Mouse (Mus musculus) heart, adult 11 months (tissue): ENCODE measurements around the gene Hbb-y.
"Not testable (repeated sequence)": the region's sequence is repeated elsewhere in the genome, so short reads cannot be mapped to it uniquely, and the experiment has no call there.

Experiments used
- DNase-seq: peaks from one replicate; pipeline ENCODE4 v3.0.0; 2022

The Hbb-y gene

DNA sequence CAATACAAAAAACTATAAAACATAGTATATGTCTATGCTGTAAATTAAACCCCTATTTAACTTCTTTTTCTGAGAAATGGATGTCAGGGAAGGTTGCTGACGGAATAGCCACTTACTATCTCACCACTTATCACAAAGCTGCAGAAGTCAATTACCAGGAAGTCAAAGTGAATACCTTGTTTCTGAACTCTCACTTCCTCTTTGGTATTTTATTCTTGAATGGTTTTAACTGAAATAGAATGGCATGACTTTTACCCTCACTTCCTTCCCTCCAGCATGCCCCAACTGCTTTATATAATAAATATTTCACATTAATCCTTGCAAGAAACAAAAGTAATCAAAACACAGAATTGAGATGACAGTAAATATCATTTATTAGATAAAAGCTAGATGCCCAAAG, 40.8 kb downstream of the Hbb-y start:
- DNase-seq, result no peak

- no peak for DNase-seq
Observed at GRCm38 (mm10) chr7:103811223-103811845, 41.7 kb downstream of the Hbb-y start.

GRCm38 (mm10) chr7:103810746-103811145, 42.3 kb downstream of the Hbb-y start:
- DNase-seq, result no peak

DNA sequence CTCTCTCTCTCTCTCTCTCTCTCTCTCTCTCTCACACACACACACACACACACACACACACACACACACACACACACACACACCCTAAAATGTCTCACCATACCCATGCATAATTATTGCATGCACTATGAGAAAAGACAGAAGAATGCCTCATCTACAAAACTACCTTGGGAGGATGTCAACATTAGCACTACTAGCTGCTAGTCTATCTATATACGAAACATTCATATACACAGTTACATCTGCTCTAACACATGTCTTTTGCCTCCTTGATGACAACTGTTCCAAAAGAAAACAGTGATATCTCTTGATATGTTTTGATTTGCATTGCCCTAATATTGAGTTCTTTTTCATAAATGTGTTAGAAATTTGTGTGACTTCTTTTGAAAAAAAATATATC, 42.7 kb downstream of the Hbb-y start:
- no peak for DNase-seq

- DNase-seq, result no peak
Observed at GRCm38 (mm10) chr7:103809801-103810155, 43.2 kb downstream of the Hbb-y start.

- DNase-seq, result no peak
Observed at GRCm38 (mm10) chr7:103808971-103809800, 43.8 kb downstream of the Hbb-y start.

DNA sequence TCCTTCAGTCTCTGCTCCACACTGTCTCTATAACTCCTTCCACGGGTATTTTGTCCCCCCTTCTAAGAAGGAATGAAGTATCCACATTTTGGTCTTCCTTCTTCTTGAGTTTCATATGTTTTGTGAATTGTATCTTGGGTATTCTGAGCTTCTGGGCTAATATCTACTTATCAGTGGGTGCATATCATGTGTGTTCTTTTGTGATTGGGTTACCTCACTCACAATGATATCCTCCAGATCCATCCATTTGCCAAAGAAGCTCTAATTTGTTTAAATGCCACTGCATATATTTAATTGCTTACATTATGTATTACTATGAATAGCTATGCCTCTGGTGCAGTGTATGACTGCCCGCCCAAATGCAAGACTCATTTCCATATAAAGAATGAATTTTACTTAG, 44.9 kb downstream of the Hbb-y start:
- not testable (repeated sequence) for DNase-seq

DNA sequence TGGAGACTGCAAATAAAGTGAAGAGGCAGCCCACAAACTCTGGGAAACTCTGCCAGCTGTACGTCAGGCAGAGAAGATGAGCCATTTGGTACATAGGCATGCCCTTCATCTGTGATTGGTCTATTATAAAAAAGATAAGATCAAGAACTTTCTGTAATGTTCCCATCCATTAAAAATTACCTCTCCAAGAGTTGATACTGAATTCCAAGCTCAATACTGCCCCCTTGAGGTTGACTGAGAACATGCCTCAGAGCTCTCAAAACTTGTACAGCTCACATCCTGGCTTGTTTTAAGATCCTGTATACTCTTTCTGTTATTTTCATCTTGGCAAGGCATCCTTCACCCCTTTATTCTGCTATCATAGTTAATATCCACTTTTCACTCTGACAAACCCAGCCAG, 46.2 kb downstream of the Hbb-y start:
- no peak for DNase-seq
